Mouse (Mus musculus) limb, embryonic 10.5 days (tissue): ENCODE data around the gene Aars2. TPM values are rescaled to one million over a fixed set of nuclear protein-coding genes. Genes with fewer than 3 reads are reported as not detected.

ENCODE experiments used
- DNase-seq: peaks from one replicate; pipeline ENCODE4 v3.0.0-alpha.2; 2017; ENCODE audit warnings: low spot score
- H3K27ac ChIP-seq: fragments of 300-500 bp; sonication (generic); 2 replicates; pipeline ENCODE4 v1.5.1; 2016; ENCODE audit warnings: mild to moderate bottlenecking
- H3K27me3 ChIP-seq: fragments of 300-500 bp; sonication (generic); 2 replicates; pipeline ENCODE4 v1.6.1; 2016; ENCODE audit warnings: low read depth, mild to moderate bottlenecking; ENCODE audit not compliant: poor library complexity, severe bottlenecking
- H3K36me3 ChIP-seq: fragments of 300-500 bp; sonication (generic); 2 replicates; pipeline ENCODE4 v1.6.1; 2016; ENCODE audit warnings: mild to moderate bottlenecking, moderate library complexity
- H3K4me1 ChIP-seq: fragments of 300-500 bp; sonication (generic); 2 replicates; pipeline ENCODE4 v1.6.1; 2016
- H3K4me3 ChIP-seq: fragments of 300-500 bp; sonication (generic); 2 replicates; pipeline ENCODE4 v1.5.1; 2016; ENCODE audit warnings: mild to moderate bottlenecking, moderate library complexity
- H3K9me3 ChIP-seq: fragments of 300-500 bp; sonication (generic); replicated peaks from 2 replicates; pipeline ENCODE4 v1.6.1; 2016; ENCODE audit warnings: mild to moderate bottlenecking
- WGBS: fragments of 180-500 bp; shearing (Covaris S2); methylation state at CpG from one replicate; pipeline ENCODE4 v1.1.7; 2016; 5-methylcytosine and 5-hydroxymethylcytosine counted together
- polyA plus RNA-seq: library from polyadenylated mRNA; unstranded; fragments of >200 nt; fragmentation: Nextera tagmentation; extraction: Ambion mirVana; gene quantifications from 2 replicates; pipeline ENCODE4 v1.2.1, GENCODE M21; 2016

The Aars2 gene
- 32.2 and 34.9 TPM in 2 replicates for polyA plus RNA-seq

GRCm38 (mm10) chr17:45506700-45507189, at the start of gene Aars2:
Gene Aars2 (plus strand): TSS chr17:45506841.
- DNase-seq: peak; percentile 96
- H3K27me3 ChIP-seq: no peaks in the 10 kb centered on the region
- no peaks in the 10 kb centered on the region for H3K9me3 ChIP-seq
- H3K36me3 ChIP-seq: peaks cover 33% of the 10 kb centered on the region
- WGBS: under 1% methylated on average over 42 of the region's 42 CpGs
- H3K4me1 ChIP-seq: peaks cover 15% of the 10 kb centered on the region
- peak within 1 kb of the TSS; percentile 83 for H3K4me3 ChIP-seq
- H3K27ac ChIP-seq: peak within 1 kb of the TSS; percentile 95

- WGBS: 91% methylated on average over 5 of the region's 5 CpGs
These were observed 49.2 kb upstream of the Aars2 start for GRCm38 (mm10) chr17:45457487-45457886.

GRCm38 (mm10) chr17:45458516-45458915, 48.1 kb upstream of the Aars2 start:
- no peak for DNase-seq
- no peaks in the 10 kb centered on the region for H3K27me3 ChIP-seq
- no peaks in the 10 kb centered on the region for H3K36me3 ChIP-seq
- no peak overlapping the region for H3K4me3 ChIP-seq
- no peaks in the 10 kb centered on the region for H3K4me1 ChIP-seq
- WGBS: 72% methylated on average over 4 of the region's 4 CpGs
- no peaks in the 10 kb centered on the region for H3K9me3 ChIP-seq
- H3K27ac ChIP-seq: no peak overlapping the region

More at GRCm38 (mm10) chr17:45457487-45457886, 49.2 kb upstream of the Aars2 start:
- H3K36me3 ChIP-seq: no peaks in the 10 kb centered on the region
- no peak for DNase-seq
- no peaks in the 10 kb centered on the region for H3K4me1 ChIP-seq
- H3K9me3 ChIP-seq: no peaks in the 10 kb centered on the region
- H3K4me3 ChIP-seq: no peak overlapping the region
- H3K27ac ChIP-seq: no peak overlapping the region
- no peaks in the 10 kb centered on the region for H3K27me3 ChIP-seq

- Histone ChIP-seq H3K4me3 (no peak overlapping the region), H3K4me1 (no peaks in the 10 kb centered on the region), H3K9me3 (no peaks in the 10 kb centered on the region), H3K27me3 (no peaks in the 10 kb centered on the region), H3K36me3 (no peaks in the 10 kb centered on the region), H3K27ac (no peak overlapping the region)
- 90% methylated on average over 8 of the region's 8 CpGs for WGBS
- DNase-seq: no peak
These were observed 47.6 kb upstream of the Aars2 start for GRCm38 (mm10) chr17:45459062-45459461.

GRCm38 (mm10) chr17:45462506-45462905, 44.1 kb upstream of the Aars2 start:
- no peak overlapping the region for H3K4me3 ChIP-seq
- no peaks in the 10 kb centered on the region for H3K27me3 ChIP-seq
- DNase-seq: no peak
- H3K9me3 ChIP-seq: no peaks in the 10 kb centered on the region
- H3K36me3 ChIP-seq: no peaks in the 10 kb centered on the region
- WGBS: 94% methylated on average over 4 of the region's 4 CpGs
- H3K27ac ChIP-seq: no peak overlapping the region
- H3K4me1 ChIP-seq: 0 out of 2 replicates have a peak, but pooled peaks cover 3% of the 10 kb centered on the region

DNA sequence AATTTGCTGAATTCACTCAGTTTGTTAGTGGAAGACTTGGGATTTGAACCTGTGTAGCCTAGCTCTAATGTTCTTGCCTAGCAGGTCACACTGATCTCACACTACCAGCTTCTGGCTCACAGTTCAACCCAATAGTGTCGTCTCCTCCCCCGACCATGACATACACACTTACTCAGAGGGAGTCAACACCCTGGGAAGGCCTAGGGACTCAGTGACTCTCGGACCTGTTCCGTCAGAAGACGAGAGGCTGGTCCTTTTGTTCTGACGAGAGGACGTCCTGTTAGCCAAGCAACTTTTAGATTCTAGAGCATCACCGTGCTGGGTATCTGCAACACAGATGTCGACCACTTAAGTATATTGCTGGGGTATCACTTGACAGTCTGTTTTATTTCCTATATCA, 42.4 kb upstream of the Aars2 start:
- WGBS: 90% methylated on average over 9 of the region's 9 CpGs
- no peak for DNase-seq
- Histone ChIP-seq H3K27ac (no peak overlapping the region), H3K9me3 (no peaks in the 10 kb centered on the region), H3K27me3 (no peaks in the 10 kb centered on the region), H3K4me1 (0 out of 2 replicates have a peak, but pooled peaks cover 3% of the 10 kb centered on the region), H3K4me3 (no peak overlapping the region), H3K36me3 (no peaks in the 10 kb centered on the region)

DNA sequence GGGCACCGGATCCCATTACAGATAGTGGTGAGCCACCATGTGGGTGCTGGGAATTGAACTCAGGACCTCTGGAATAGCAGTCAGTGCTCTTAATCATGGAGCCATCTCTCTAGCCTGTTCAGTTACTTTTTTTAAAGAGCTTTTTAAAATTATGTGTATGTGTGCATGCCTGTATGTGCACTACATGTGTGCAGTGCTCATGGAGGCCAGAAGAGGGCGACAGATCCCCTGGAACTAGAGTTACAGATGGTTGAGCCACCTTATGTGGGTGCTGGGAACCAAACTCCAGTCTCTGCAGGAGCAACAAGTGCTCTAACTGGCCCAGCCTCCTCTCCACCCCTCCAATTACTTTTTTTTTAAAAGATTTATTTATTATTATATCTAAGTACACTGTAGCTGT, 39.9 kb upstream of the Aars2 start:
- no peaks in the 10 kb centered on the region for H3K9me3 ChIP-seq
- DNase-seq: no peak
- H3K4me3 ChIP-seq: no peak overlapping the region
- H3K36me3 ChIP-seq: no peaks in the 10 kb centered on the region
- 65% methylated on average over 2 of the region's 2 CpGs for WGBS
- 0 out of 2 replicates have a peak, but pooled peaks cover 3% of the 10 kb centered on the region for H3K4me1 ChIP-seq
- H3K27me3 ChIP-seq: no peaks in the 10 kb centered on the region
- no peak overlapping the region for H3K27ac ChIP-seq

GRCm38 (mm10) chr17:45468302-45468701, 38.3 kb upstream of the Aars2 start:
- Histone ChIP-seq H3K4me3 (no peak overlapping the region), H3K27ac (no peak overlapping the region), H3K36me3 (no peaks in the 10 kb centered on the region), H3K27me3 (peaks cover 4% of the 10 kb centered on the region; the same call in 1 of the 2 replicates), H3K9me3 (no peaks in the 10 kb centered on the region), H3K4me1 (0 out of 2 replicates have a peak, but pooled peaks cover 3% of the 10 kb centered on the region)
- no peak for DNase-seq
- WGBS: 86% methylated on average over 5 of the region's 5 CpGs

- no peaks in the 10 kb centered on the region for H3K9me3 ChIP-seq
- H3K27me3 ChIP-seq: peaks cover 29% of the 10 kb centered on the region
- no peak for DNase-seq
- no peaks in the 10 kb centered on the region for H3K36me3 ChIP-seq
- H3K27ac ChIP-seq: no peak overlapping the region
- WGBS: 85% methylated on average over 7 of the region's 7 CpGs
- H3K4me1 ChIP-seq: peaks cover 8% of the 10 kb centered on the region
- no peak overlapping the region for H3K4me3 ChIP-seq
These were observed 35.9 kb upstream of the Aars2 start for GRCm38 (mm10) chr17:45470726-45471125.

DNA sequence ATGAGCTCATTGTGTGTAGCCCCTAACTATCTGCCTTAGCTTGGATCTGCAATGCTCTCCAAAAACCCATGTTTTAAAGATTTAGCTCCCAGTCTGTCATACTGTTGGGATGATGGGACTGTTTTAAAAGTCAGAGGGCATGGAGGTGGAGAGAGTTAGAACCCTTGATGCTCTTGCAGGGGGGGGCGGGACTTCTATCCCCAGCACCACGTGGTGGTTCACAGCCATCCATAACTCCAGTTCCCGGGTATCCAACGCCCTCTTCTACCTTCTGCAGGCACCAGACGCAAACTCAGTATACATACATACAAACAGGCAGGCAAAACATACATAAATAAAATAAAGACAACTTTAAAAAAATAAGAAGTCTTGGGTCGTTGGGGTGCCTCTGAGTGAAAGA, 33.0 kb upstream of the Aars2 start:
- WGBS: 75% methylated on average over 6 of the region's 6 CpGs
- H3K27me3 ChIP-seq: peaks cover 54% of the 10 kb centered on the region
- DNase-seq: no peak

GRCm38 (mm10) chr17:45474146-45474545, 32.5 kb upstream of the Aars2 start:
- no peaks in the 10 kb centered on the region for H3K36me3 ChIP-seq
- H3K9me3 ChIP-seq: no peaks in the 10 kb centered on the region
- DNase-seq: no peak
- H3K27ac ChIP-seq: no peak overlapping the region
- H3K4me1 ChIP-seq: peaks cover 11% of the 10 kb centered on the region
- 75% methylated on average over 8 of the region's 8 CpGs for WGBS
- peak overlapping the region; percentile 53 for H3K4me3 ChIP-seq
- peaks cover 54% of the 10 kb centered on the region for H3K27me3 ChIP-seq

More for the DNA sequence above, 33.0 kb upstream of the Aars2 start:
- Histone ChIP-seq H3K27ac (no peak overlapping the region), H3K4me3 (no peak overlapping the region), H3K36me3 (no peaks in the 10 kb centered on the region), H3K4me1 (peaks cover 11% of the 10 kb centered on the region), H3K9me3 (no peaks in the 10 kb centered on the region)

- DNase-seq: peak; percentile 77
- H3K4me1 ChIP-seq: peaks cover 11% of the 10 kb centered on the region
- no peaks in the 10 kb centered on the region for H3K9me3 ChIP-seq
- WGBS: 5% methylated on average over 30 of the region's 30 CpGs
- H3K27ac ChIP-seq: no peak within 1 kb of the TSS
- H3K27me3 ChIP-seq: peaks cover 54% of the 10 kb centered on the region
- peak within 1 kb of the TSS; percentile 53 for H3K4me3 ChIP-seq
- no peaks in the 10 kb centered on the region for H3K36me3 ChIP-seq
These were observed 31.8 kb upstream of the Aars2 start, which contains the start of gene Spats1 for GRCm38 (mm10) chr17:45474669-45475465. Gene Spats1 (minus strand): TSS chr17:45475415.

DNA sequence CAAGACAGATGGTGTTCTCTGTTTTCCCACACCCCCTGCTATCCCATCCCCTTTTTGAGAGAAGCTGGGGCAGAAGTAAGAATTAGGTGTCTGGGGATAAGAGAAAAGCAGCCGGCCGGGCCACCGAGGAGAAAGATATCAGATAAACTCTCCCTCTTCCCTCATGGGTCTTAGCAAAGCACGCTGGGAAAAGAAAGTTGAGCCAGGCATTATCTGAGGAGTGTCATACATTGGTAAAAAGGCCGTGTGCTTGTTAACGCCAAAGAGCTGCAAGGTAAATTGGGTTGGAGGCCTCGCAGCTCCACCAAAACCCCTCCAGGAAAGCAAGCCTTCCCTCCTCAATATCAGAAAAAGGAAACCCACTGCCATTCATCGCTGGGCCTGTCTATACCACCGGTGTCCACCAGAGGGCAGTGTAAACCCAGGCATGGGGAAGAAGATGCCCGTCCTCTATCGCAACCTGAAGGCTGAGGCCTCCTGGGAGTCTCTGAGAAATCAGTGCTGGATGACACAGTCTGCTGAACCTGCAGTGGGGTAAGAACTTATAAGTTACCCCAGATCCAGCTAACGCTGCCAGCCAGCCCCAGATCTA, 28.3 kb upstream of the Aars2 start:
- no peak overlapping the region for H3K27ac ChIP-seq
- H3K27me3 ChIP-seq: peaks cover 49% of the 10 kb centered on the region
- H3K4me3 ChIP-seq: no peak overlapping the region
- no peaks in the 10 kb centered on the region for H3K36me3 ChIP-seq
- peak; percentile 93 for DNase-seq
- WGBS: 25% methylated on average over 12 of the region's 12 CpGs
- H3K9me3 ChIP-seq: no peaks in the 10 kb centered on the region
- peaks cover 11% of the 10 kb centered on the region for H3K4me1 ChIP-seq
